Mouse (Mus musculus): Measurements from ENCODE around the gene Mtch1.
"Not testable (repeated sequence)": the region's sequence is repeated elsewhere in the genome, so short reads cannot be mapped to it uniquely, and the experiment has no call there.

Gene Mtch1

GRCm38 (mm10) chr17:29347645-29348256 is at the start of gene Mtch1:
Gene Mtch1 (minus strand): TSS chr17:29347934.
- peak; percentile 97 for DNase-seq

GRCm38 (mm10) chr17:29396821-29397242 is 49.1 kb upstream of the Mtch1 start:
- peak; percentile 77 for DNase-seq

GRCm38 (mm10) chr17:29396056-29396799 is 48.5 kb upstream of the Mtch1 start:
- no peak for DNase-seq

GRCm38 (mm10) chr17:29395381-29395780 is 47.6 kb upstream of the Mtch1 start:
- DNase-seq, result no peak

GRCm38 (mm10) chr17:29394761-29395160 is 47.0 kb upstream of the Mtch1 start:
- not testable (repeated sequence) for DNase-seq

GRCm38 (mm10) chr17:29394106-29394760 is 46.5 kb upstream of the Mtch1 start:
- no peak for DNase-seq

GRCm38 (mm10) chr17:29393335-29394089 is 45.8 kb upstream of the Mtch1 start:
- DNase-seq, result no peak

GRCm38 (mm10) chr17:29391280-29391679 is 43.5 kb upstream of the Mtch1 start:
- no peak for DNase-seq

- no peak for DNase-seq
These were observed 41.2 kb upstream of the Mtch1 start for GRCm38 (mm10) chr17:29388978-29389377.

- no peak for DNase-seq
These were observed 38.0 kb upstream of the Mtch1 start for GRCm38 (mm10) chr17:29385746-29386145.

- DNase-seq, result no peak
These were observed 37.2 kb upstream of the Mtch1 start for GRCm38 (mm10) chr17:29384850-29385438.

GRCm38 (mm10) chr17:29383923-29384322 is 36.2 kb upstream of the Mtch1 start:
- DNase-seq, result no peak

- DNase-seq, result no peak
These were observed 34.7 kb upstream of the Mtch1 start for GRCm38 (mm10) chr17:29382417-29382816.

- DNase-seq, result no peak
These were observed 33.7 kb upstream of the Mtch1 start for GRCm38 (mm10) chr17:29381472-29381871.

GRCm38 (mm10) chr17:29380241-29380640 is 32.5 kb upstream of the Mtch1 start:
- no peak for DNase-seq

- DNase-seq, result no peak
These were observed 30.3 kb upstream of the Mtch1 start for GRCm38 (mm10) chr17:29378056-29378455.

GRCm38 (mm10) chr17:29375871-29376270 is 28.1 kb upstream of the Mtch1 start:
- DNase-seq, result no peak

GRCm38 (mm10) chr17:29370984-29371723 is 23.4 kb upstream of the Mtch1 start:
- DNase-seq, result peak; percentile 88

GRCm38 (mm10) chr17:29368726-29369125 is 21.0 kb upstream of the Mtch1 start:
- no peak for DNase-seq

GRCm38 (mm10) chr17:29365105-29365621 is 17.4 kb upstream of the Mtch1 start:
- DNase-seq, result peak; percentile 74

- no peak for DNase-seq
These were observed 15.4 kb upstream of the Mtch1 start for GRCm38 (mm10) chr17:29363109-29363508.

Data from cerebellum, adult 11-12 months (tissue).